Mouse (Mus musculus): ENCODE measurements around the gene Pilrb1. TPM values are rescaled to one million over a fixed set of nuclear protein-coding genes. Genes with fewer than 3 reads are reported as not detected.
A peak's percentile ranks its signal among the peaks of the same experiment; 100 is the strongest.
"Not testable (repeated sequence)": the region's sequence is repeated elsewhere in the genome, so short reads cannot be mapped to it uniquely, and the experiment has no call there.

The Pilrb1 gene
- not detected in 2 replicates for total RNA-seq (2014; rRNA removed)
- not detected in 2 replicates for polyA plus RNA-seq (2015; fragmentation: Nextera tagmentation; extraction: Ambion mirVana)

- H3K36me3 ChIP-seq (ENCODE audit: insufficient read depth, low read length); H3K27me3 ChIP-seq (ENCODE audit: insufficient read depth, low read length); H3K4me3 ChIP-seq (ENCODE audit: low read depth, low read length); DNase-seq (ENCODE audit: low spot score); H3K4me1 ChIP-seq (ENCODE audit: insufficient read depth, low read length); H3K9me3 ChIP-seq (ENCODE audit: low read length); H3K4me2 ChIP-seq (ENCODE audit: low read depth, low read length, poor library complexity, severe bottlenecking); ATAC-seq (ENCODE audit: low FRiP score); H3K9ac ChIP-seq (replicated peaks; ENCODE audit: low read length, poor library complexity, severe bottlenecking); H3K27ac ChIP-seq (ENCODE audit: low read depth, low read length): not testable (repeated sequence)
- 89% methylated on average over 2 of the region's 2 CpGs for WGBS
Observed at GRCm38 (mm10) chr5:137857960-137858710, at the start of gene Pilrb1. TSS of gene Pilrb1 (minus strand) at chr5:137858106.

GRCm38 (mm10) chr5:137897812-137898211 lies 39.9 kb upstream of the Pilrb1 start:
- Histone ChIP-seq H3K4me1 (ENCODE audit: insufficient read depth, low read length) (no peaks in the 10 kb centered on the region), H3K9me3 (ENCODE audit: low read length) (no peaks in the 10 kb centered on the region), H3K36me3 (ENCODE audit: insufficient read depth, low read length) (no peaks in the 10 kb centered on the region), H3K9ac (replicated peaks; ENCODE audit: low read length, poor library complexity, severe bottlenecking) (no peak overlapping the region), H3K27ac (ENCODE audit: low read depth, low read length) (no peak overlapping the region), H3K27me3 (ENCODE audit: insufficient read depth, low read length) (no peaks in the 10 kb centered on the region), H3K4me2 (ENCODE audit: low read depth, low read length, poor library complexity, severe bottlenecking) (no peak overlapping the region), H3K4me3 (ENCODE audit: low read depth, low read length) (no peak overlapping the region)
- DNase-seq (ENCODE audit: low spot score) (no peak), ATAC-seq (ENCODE audit: low FRiP score) (no peak)
- WGBS: 78% methylated on average over 1 of the region's 1 CpGs
- TF ChIP-seq CTCF (IDR thresholded peaks at IDR 0.05): no peak

DNA sequence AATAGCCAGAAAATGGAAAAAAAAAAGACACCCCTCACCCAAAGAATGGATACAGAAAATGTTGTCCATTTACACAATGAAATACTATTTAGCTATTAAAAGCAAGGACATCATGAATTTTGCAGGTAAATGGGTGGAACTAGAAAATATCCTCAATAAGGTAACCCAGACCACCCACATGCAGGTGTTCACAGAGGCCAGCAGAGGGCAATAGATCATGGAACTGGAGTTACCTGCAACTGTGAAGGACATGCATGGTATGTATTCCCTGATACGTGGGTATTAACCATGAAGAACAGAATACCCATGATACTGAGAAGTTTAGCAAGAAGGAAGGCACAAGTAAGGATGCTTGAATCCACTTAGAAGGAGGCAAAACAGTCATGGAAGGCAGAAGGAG lies 35.0 kb upstream of the Pilrb1 start:
- DNase-seq (ENCODE audit: low spot score): peak; percentile 1
- H3K27ac ChIP-seq (ENCODE audit: low read depth, low read length): no peak overlapping the region
- H3K4me2 ChIP-seq (ENCODE audit: low read depth, low read length, poor library complexity, severe bottlenecking): no peak overlapping the region
- H3K4me1 ChIP-seq (ENCODE audit: insufficient read depth, low read length): no peaks in the 10 kb centered on the region
- WGBS: 69% methylated on average over 1 of the region's 1 CpGs
- H3K4me3 ChIP-seq (ENCODE audit: low read depth, low read length): no peak overlapping the region
- H3K9ac ChIP-seq (replicated peaks; ENCODE audit: low read length, poor library complexity, severe bottlenecking): no peak overlapping the region
- H3K36me3 ChIP-seq (ENCODE audit: insufficient read depth, low read length): no peaks in the 10 kb centered on the region
- no peaks in the 10 kb centered on the region for H3K27me3 ChIP-seq (ENCODE audit: insufficient read depth, low read length)
- no peak for ATAC-seq (ENCODE audit: low FRiP score)
- peak; percentile 48 for TF ChIP-seq CTCF (IDR thresholded peaks at IDR 0.05)
- H3K9me3 ChIP-seq (ENCODE audit: low read length): no peaks in the 10 kb centered on the region

DNA sequence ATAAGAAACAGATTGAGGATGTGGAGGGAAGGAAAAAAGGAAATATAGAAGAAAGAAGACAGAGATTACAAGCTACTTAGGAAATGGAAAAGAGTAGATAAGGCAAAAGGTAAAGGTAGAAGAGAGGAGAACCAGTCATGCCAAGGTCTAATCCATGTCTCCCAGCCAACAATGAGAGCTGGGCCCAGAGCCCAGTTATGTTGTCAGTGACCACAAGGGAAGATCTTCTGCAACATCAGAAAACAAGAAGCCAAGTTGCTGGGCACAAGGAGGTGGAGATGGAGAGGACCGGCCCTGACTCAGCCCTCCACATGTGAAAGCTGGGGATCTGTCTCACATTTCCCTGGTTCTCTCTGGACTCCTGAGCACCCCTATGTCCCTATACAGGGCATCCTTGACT lies 29.8 kb upstream of the Pilrb1 start:
- ATAC-seq (ENCODE audit: low FRiP score) (no peak), DNase-seq (ENCODE audit: low spot score) (no peak)
- H3K9me3 ChIP-seq (ENCODE audit: low read length): no peaks in the 10 kb centered on the region
- no peak overlapping the region for H3K4me2 ChIP-seq (ENCODE audit: low read depth, low read length, poor library complexity, severe bottlenecking)
- no peaks in the 10 kb centered on the region for H3K36me3 ChIP-seq (ENCODE audit: insufficient read depth, low read length)
- H3K27ac ChIP-seq (ENCODE audit: low read depth, low read length): no peak overlapping the region
- no peak overlapping the region for H3K4me3 ChIP-seq (ENCODE audit: low read depth, low read length)
- H3K9ac ChIP-seq (replicated peaks; ENCODE audit: low read length, poor library complexity, severe bottlenecking): no peak overlapping the region
- TF ChIP-seq CTCF (IDR thresholded peaks at IDR 0.05): no peak
- no peaks in the 10 kb centered on the region for H3K27me3 ChIP-seq (ENCODE audit: insufficient read depth, low read length)
- no peaks in the 10 kb centered on the region for H3K4me1 ChIP-seq (ENCODE audit: insufficient read depth, low read length)
- 96% methylated on average over 1 of the region's 1 CpGs for WGBS

- no peak overlapping the region for H3K9ac ChIP-seq (replicated peaks; ENCODE audit: low read length, poor library complexity, severe bottlenecking)
- WGBS: 6% methylated on average over 2 of the region's 2 CpGs
- no peaks in the 10 kb centered on the region for H3K36me3 ChIP-seq (ENCODE audit: insufficient read depth, low read length)
- H3K9me3 ChIP-seq (ENCODE audit: low read length): no peaks in the 10 kb centered on the region
- TF ChIP-seq CTCF (IDR thresholded peaks at IDR 0.05): peak; percentile 77
- H3K4me1 ChIP-seq (ENCODE audit: insufficient read depth, low read length): no peaks in the 10 kb centered on the region
- no peak overlapping the region for H3K4me2 ChIP-seq (ENCODE audit: low read depth, low read length, poor library complexity, severe bottlenecking)
- no peaks in the 10 kb centered on the region for H3K27me3 ChIP-seq (ENCODE audit: insufficient read depth, low read length)
- no peak overlapping the region for H3K27ac ChIP-seq (ENCODE audit: low read depth, low read length)
- H3K4me3 ChIP-seq (ENCODE audit: low read depth, low read length): no peak overlapping the region
- peak; percentile 70 for DNase-seq (ENCODE audit: low spot score)
- ATAC-seq (ENCODE audit: low FRiP score): no peak
Observed at GRCm38 (mm10) chr5:137885894-137886293, 28.0 kb upstream of the Pilrb1 start.

DNA sequence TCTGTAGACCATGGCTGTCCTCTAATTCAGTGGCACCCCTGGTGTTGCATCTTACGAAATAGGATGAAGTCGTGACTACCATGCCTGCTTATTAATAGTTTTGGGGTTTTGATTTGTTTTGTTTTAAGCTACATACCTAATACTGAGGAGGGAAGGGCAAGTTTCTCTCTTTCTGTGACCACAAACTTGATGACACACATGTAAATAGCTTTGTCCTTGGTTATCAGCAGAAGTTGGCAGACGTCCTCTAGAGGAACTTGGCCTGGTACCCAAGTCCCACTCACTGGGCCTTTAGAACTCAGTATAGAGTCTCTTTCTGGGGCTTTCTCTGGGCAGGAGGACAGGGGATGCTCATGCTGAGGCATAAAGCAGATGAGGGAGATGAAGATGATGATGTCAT lies 25.4 kb upstream of the Pilrb1 start:
- H3K27me3 ChIP-seq (ENCODE audit: insufficient read depth, low read length): no peaks in the 10 kb centered on the region
- TF ChIP-seq CTCF (IDR thresholded peaks at IDR 0.05): no peak
- H3K27ac ChIP-seq (ENCODE audit: low read depth, low read length): no peak overlapping the region
- H3K9me3 ChIP-seq (ENCODE audit: low read length): no peaks in the 10 kb centered on the region
- no peak overlapping the region for H3K9ac ChIP-seq (replicated peaks; ENCODE audit: low read length, poor library complexity, severe bottlenecking)
- 85% methylated on average over 3 of the region's 3 CpGs for WGBS
- H3K4me3 ChIP-seq (ENCODE audit: low read depth, low read length): no peak overlapping the region
- no peak overlapping the region for H3K4me2 ChIP-seq (ENCODE audit: low read depth, low read length, poor library complexity, severe bottlenecking)
- H3K36me3 ChIP-seq (ENCODE audit: insufficient read depth, low read length): no peaks in the 10 kb centered on the region
- no peaks in the 10 kb centered on the region for H3K4me1 ChIP-seq (ENCODE audit: insufficient read depth, low read length)
- DNase-seq (ENCODE audit: low spot score) (no peak), ATAC-seq (ENCODE audit: low FRiP score) (no peak)

Data from midbrain, postnatal 0 days (tissue).